Mouse (Mus musculus): Measurements from ENCODE around the gene 4933400A11Rik. TPM values are rescaled to one million over a fixed set of nuclear protein-coding genes. Genes with fewer than 3 reads are reported as not detected.

The 4933400A11Rik gene
- total RNA-seq, 2 experiments from 2014 or later = not detected

Other genes starting within 250 kb of the 4933400A11Rik start
- gene Mid1, start 94.4 kb downstream of the 4933400A11Rik start, total RNA-seq (2021) = 10 to 100 TPM; 20.2 to 21.3 TPM
- gene Gm21887, start 230.0 kb upstream of the 4933400A11Rik start, total RNA-seq (2021) = 100 to 1,000 TPM; 164 to 223 TPM